Mouse (Mus musculus): ENCODE data around the gene Dus4l.

The Dus4l gene

DNA sequence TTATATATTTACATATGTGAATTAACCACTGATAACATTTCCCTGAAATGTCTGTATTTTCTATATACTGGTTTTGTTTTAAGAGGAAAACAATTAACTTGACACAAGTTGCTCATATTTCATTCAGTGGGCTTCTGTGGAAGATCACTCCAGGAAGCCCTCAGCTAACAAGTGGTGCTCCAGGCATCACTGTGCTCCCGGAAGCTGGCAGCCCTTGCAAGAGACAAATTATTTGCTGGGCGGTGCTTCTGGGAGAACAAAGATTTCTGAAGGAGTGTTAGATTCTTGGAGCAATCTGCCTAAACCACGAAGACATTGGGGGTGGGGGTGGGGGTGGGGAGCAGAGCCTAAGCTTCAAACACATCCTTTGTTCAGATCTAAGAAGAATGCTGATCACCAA, 62.6 kb downstream of the Dus4l start:
- no peak for DNase-seq (ENCODE audit: low read depth)
